Mouse (Mus musculus) midbrain, embryonic 15.5 days (tissue): ENCODE measurements around the gene Dennd1a. TPM values are rescaled to one million over a fixed set of nuclear protein-coding genes. Genes with fewer than 3 reads are reported as not detected.

Source experiments
- ATAC-seq: fragments of 200-750 bp; cut with Nextera tagmentation; replicated peaks from 2 replicates; pipeline ENCODE4 v1.8.0; 2017; ENCODE audit warnings: moderate TSS enrichment
- H3K27ac ChIP-seq: fragments of 300-500 bp; sonication (generic); 2 replicates; pipeline ENCODE4 v1.5.1; 2015; ENCODE audit warnings: mild to moderate bottlenecking, inconsistent platforms
- H3K27me3 ChIP-seq: fragments of 300-500 bp; sonication (generic); replicated peaks from 2 replicates; pipeline ENCODE4 v1.6.1; 2015; ENCODE audit warnings: inconsistent platforms
- H3K36me3 ChIP-seq: fragments of 300-500 bp; sonication (generic); replicated peaks from 2 replicates; pipeline ENCODE4 v1.6.1; 2015; ENCODE audit warnings: inconsistent platforms
- H3K4me1 ChIP-seq: fragments of 300-500 bp; sonication (generic); 2 replicates; pipeline ENCODE4 v1.6.1; 2015; ENCODE audit warnings: inconsistent platforms
- H3K4me2 ChIP-seq: fragments of 300-500 bp; sonication (generic); 2 replicates; pipeline ENCODE4 v1.6.1; 2015; ENCODE audit warnings: inconsistent platforms, mild to moderate bottlenecking, moderate library complexity
- H3K4me3 ChIP-seq: fragments of 300-500 bp; sonication (generic); 2 replicates; pipeline ENCODE4 v1.5.1; 2015; ENCODE audit warnings: mild to moderate bottlenecking, inconsistent platforms
- H3K9ac ChIP-seq: fragments of 300-500 bp; sonication (generic); 2 replicates; pipeline ENCODE4 v1.6.1; 2015; ENCODE audit warnings: mild to moderate bottlenecking, inconsistent platforms
- H3K9me3 ChIP-seq: fragments of 300-500 bp; sonication (generic); 2 replicates; pipeline ENCODE4 v1.6.1; 2016; ENCODE audit warnings: inconsistent platforms
- WGBS: fragments of 180-500 bp; shearing (Covaris S2); methylation state at CpG from one replicate; pipeline ENCODE4 v1.1.7; 2015; ENCODE audit warnings: mixed read lengths; 5-methylcytosine and 5-hydroxymethylcytosine counted together
- polyA plus RNA-seq: library from polyadenylated mRNA; unstranded; fragments of >200 nt; fragmentation: Nextera tagmentation; extraction: Ambion mirVana; gene quantifications from 2 replicates; pipeline ENCODE4 v1.2.1, GENCODE M21; 2015

The Dennd1a gene
- polyA plus RNA-seq, 1 experiment from 2014 or later = 26.1 TPM

- WGBS = 88% methylated on average over 3 of the region's 3 CpGs
- H3K9me3 ChIP-seq = no peaks in the 10 kb centered on the region
- H3K4me3 ChIP-seq = no peak overlapping the region
- no peak overlapping the region for H3K4me2 ChIP-seq
- no peaks in the 10 kb centered on the region for H3K36me3 ChIP-seq
- no peak overlapping the region for H3K27ac ChIP-seq
- no peaks in the 10 kb centered on the region for H3K4me1 ChIP-seq
- H3K9ac ChIP-seq = no peak overlapping the region
- H3K27me3 ChIP-seq = no peaks in the 10 kb centered on the region
- ATAC-seq = no peak
Measured at GRCm38 (mm10) chr2:38184977-38185376, 102.2 kb downstream of the Dennd1a start.

- Histone ChIP-seq H3K4me3 (no peak overlapping the region), H3K4me2 (no peak overlapping the region), H3K27ac (no peak overlapping the region), H3K36me3 (no peaks in the 10 kb centered on the region), H3K27me3 (no peaks in the 10 kb centered on the region), H3K9me3 (no peaks in the 10 kb centered on the region), H3K4me1 (no peaks in the 10 kb centered on the region), H3K9ac (no peak overlapping the region)
- WGBS = 80% methylated on average over 1 of the region's 1 CpGs
- no peak for ATAC-seq
Measured at GRCm38 (mm10) chr2:38183881-38184280, 103.3 kb downstream of the Dennd1a start.

- H3K27ac ChIP-seq = no peak overlapping the region
- H3K9me3 ChIP-seq = no peaks in the 10 kb centered on the region
- H3K27me3 ChIP-seq = no peaks in the 10 kb centered on the region
- no peak for ATAC-seq
- WGBS = 10% methylated on average over 1 of the region's 1 CpGs
- H3K9ac ChIP-seq = no peak overlapping the region
- no peak overlapping the region for H3K4me2 ChIP-seq
- no peaks in the 10 kb centered on the region for H3K36me3 ChIP-seq
- no peak overlapping the region for H3K4me3 ChIP-seq
- no peaks in the 10 kb centered on the region for H3K4me1 ChIP-seq
Measured at GRCm38 (mm10) chr2:38182283-38182682, 104.9 kb downstream of the Dennd1a start.

GRCm38 (mm10) chr2:38177583-38177978 is 109.6 kb downstream of the Dennd1a start:
- Histone ChIP-seq H3K9me3 (no peaks in the 10 kb centered on the region), H3K9ac (no peak overlapping the region), H3K27ac (no peak overlapping the region), H3K4me1 (no peaks in the 10 kb centered on the region), H3K36me3 (no peaks in the 10 kb centered on the region), H3K4me2 (no peak overlapping the region), H3K27me3 (no peaks in the 10 kb centered on the region), H3K4me3 (no peak overlapping the region)
- ATAC-seq = no peak

GRCm38 (mm10) chr2:38176870-38177582 is 110.2 kb downstream of the Dennd1a start:
- ATAC-seq = no peak
- Histone ChIP-seq H3K9ac (no peak overlapping the region), H3K36me3 (no peaks in the 10 kb centered on the region), H3K27me3 (no peaks in the 10 kb centered on the region), H3K4me2 (no peak overlapping the region), H3K4me1 (no peaks in the 10 kb centered on the region), H3K27ac (no peak overlapping the region), H3K9me3 (no peaks in the 10 kb centered on the region), H3K4me3 (no peak overlapping the region)
- 88% methylated on average over 4 of the region's 4 CpGs for WGBS

GRCm38 (mm10) chr2:38175276-38175675 is 111.9 kb downstream of the Dennd1a start:
- no peaks in the 10 kb centered on the region for H3K27me3 ChIP-seq
- no peak overlapping the region for H3K4me3 ChIP-seq
- H3K4me1 ChIP-seq = no peaks in the 10 kb centered on the region
- no peaks in the 10 kb centered on the region for H3K36me3 ChIP-seq
- H3K27ac ChIP-seq = no peak overlapping the region
- no peak for ATAC-seq
- no peak overlapping the region for H3K4me2 ChIP-seq
- no peak overlapping the region for H3K9ac ChIP-seq
- H3K9me3 ChIP-seq = no peaks in the 10 kb centered on the region

- H3K4me1 ChIP-seq = no peaks in the 10 kb centered on the region
- no peak overlapping the region for H3K4me3 ChIP-seq
- H3K27ac ChIP-seq = no peak overlapping the region
- no peak for ATAC-seq
- H3K9ac ChIP-seq = no peak overlapping the region
- H3K9me3 ChIP-seq = no peaks in the 10 kb centered on the region
- no peaks in the 10 kb centered on the region for H3K27me3 ChIP-seq
- H3K4me2 ChIP-seq = no peak overlapping the region
- 93% methylated on average over 3 of the region's 3 CpGs for whole genome bisulfite sequencing
- H3K36me3 ChIP-seq = no peaks in the 10 kb centered on the region
Measured at GRCm38 (mm10) chr2:38168606-38169005, 118.6 kb downstream of the Dennd1a start.

- Histone ChIP-seq H3K4me1 (no peaks in the 10 kb centered on the region), H3K27me3 (no peaks in the 10 kb centered on the region), H3K4me3 (no peak overlapping the region), H3K9me3 (no peaks in the 10 kb centered on the region), H3K4me2 (no peak overlapping the region), H3K9ac (no peak overlapping the region), H3K36me3 (no peaks in the 10 kb centered on the region), H3K27ac (no peak overlapping the region)
- no peak for ATAC-seq
- 49% methylated on average over 5 of the region's 5 CpGs for WGBS
Measured at GRCm38 (mm10) chr2:38165966-38166365, 121.2 kb downstream of the Dennd1a start.

- Histone ChIP-seq H3K27ac (no peak overlapping the region), H3K36me3 (no peaks in the 10 kb centered on the region), H3K9me3 (no peaks in the 10 kb centered on the region), H3K4me2 (no peak overlapping the region), H3K4me3 (no peak overlapping the region), H3K27me3 (no peaks in the 10 kb centered on the region), H3K4me1 (no peaks in the 10 kb centered on the region), H3K9ac (no peak overlapping the region)
- no peak for ATAC-seq
- WGBS = 51% methylated on average over 5 of the region's 5 CpGs
Measured at GRCm38 (mm10) chr2:38164326-38165035, 122.7 kb downstream of the Dennd1a start.

- no peak overlapping the region for H3K4me3 ChIP-seq
- WGBS = 51% methylated on average over 3 of the region's 3 CpGs
- no peak for ATAC-seq
Measured at GRCm38 (mm10) chr2:38162486-38162885, 124.7 kb downstream of the Dennd1a start.

GRCm38 (mm10) chr2:38161484-38161883 is 125.7 kb downstream of the Dennd1a start:
- no peak overlapping the region for H3K4me2 ChIP-seq
- 69% methylated on average over 1 of the region's 1 CpGs for WGBS
- H3K36me3 ChIP-seq = no peaks in the 10 kb centered on the region
- H3K27ac ChIP-seq = no peak overlapping the region
- no peak for ATAC-seq
- H3K27me3 ChIP-seq = no peaks in the 10 kb centered on the region
- no peak overlapping the region for H3K4me3 ChIP-seq
- no peak overlapping the region for H3K9ac ChIP-seq
- peaks cover 7% of the 10 kb centered on the region; the same call in 1 of the 2 replicates for H3K4me1 ChIP-seq
- no peaks in the 10 kb centered on the region for H3K9me3 ChIP-seq

More at GRCm38 (mm10) chr2:38162486-38162885, 124.7 kb downstream of the Dennd1a start:
- no peaks in the 10 kb centered on the region for H3K27me3 ChIP-seq
- H3K4me1 ChIP-seq = no peaks in the 10 kb centered on the region
- no peak overlapping the region for H3K9ac ChIP-seq
- H3K27ac ChIP-seq = no peak overlapping the region
- no peak overlapping the region for H3K4me2 ChIP-seq
- H3K36me3 ChIP-seq = no peaks in the 10 kb centered on the region
- H3K9me3 ChIP-seq = no peaks in the 10 kb centered on the region

- peak; percentile 72; the same call in 1 of the 2 replicates for ATAC-seq
- Histone ChIP-seq H3K9ac (no peak overlapping the region), H3K4me1 (peaks cover 9% of the 10 kb centered on the region; the same call in 1 of the 2 replicates), H3K4me2 (no peak overlapping the region), H3K9me3 (no peaks in the 10 kb centered on the region), H3K27me3 (no peaks in the 10 kb centered on the region), H3K27ac (0 out of 2 replicates have a peak overlapping the region, but pooled peaks have one; percentile 20), H3K4me3 (no peak overlapping the region), H3K36me3 (no peaks in the 10 kb centered on the region)
- WGBS = 52% methylated on average over 1 of the region's 1 CpGs
Measured at GRCm38 (mm10) chr2:38159736-38160135, 127.5 kb downstream of the Dennd1a start.

GRCm38 (mm10) chr2:38157002-38157401 is 130.2 kb downstream of the Dennd1a start:
- no peak for ATAC-seq
- 8% methylated on average over 1 of the region's 1 CpGs for WGBS
- H3K27ac ChIP-seq = peak overlapping the region; percentile 42; the same call in 1 of the 2 replicates

More at GRCm38 (mm10) chr2:38157002-38157401, 130.2 kb downstream of the Dennd1a start:
- Histone ChIP-seq H3K9me3 (no peaks in the 10 kb centered on the region), H3K4me1 (peaks cover 9% of the 10 kb centered on the region; the same call in 1 of the 2 replicates), H3K9ac (no peak overlapping the region), H3K27me3 (no peaks in the 10 kb centered on the region), H3K36me3 (no peaks in the 10 kb centered on the region), H3K4me2 (no peak overlapping the region), H3K4me3 (no peak overlapping the region)
